Mouse (Mus musculus): ENCODE data around the gene Tmem222.

GRCm38 (mm10) chr4:133255392-133255791, 22.2 kb downstream of the Tmem222 start:
- TF ChIP-seq EP300 (IDR thresholded peaks at IDR 0.05; ENCODE audit: low read depth), result no peak
- TF ChIP-seq CTCF (IDR thresholded peaks at IDR 0.05; ENCODE audit: low read depth), result no peak
